Mouse (Mus musculus) bone marrow, adult 2 months (tissue): ENCODE results near the gene Map2k1.

ENCODE experiments used
- CTCF ChIP-seq: fragments of 200-500 bp; IDR thresholded peaks from 2 replicates; pipeline ENCODE4 v1.5.1; 2011; ENCODE audit warnings: low read length, control low read depth; ENCODE audit not compliant: control insufficient read depth, insufficient read depth
- POLR2A ChIP-seq: fragments of 200-500 bp; IDR thresholded peaks from 2 replicates; pipeline ENCODE4 v1.6.1; 2011; ENCODE audit warnings: low read depth, mild to moderate bottlenecking, control low read depth, low read length, borderline replicate concordance; ENCODE audit not compliant: control insufficient read depth

DNA sequence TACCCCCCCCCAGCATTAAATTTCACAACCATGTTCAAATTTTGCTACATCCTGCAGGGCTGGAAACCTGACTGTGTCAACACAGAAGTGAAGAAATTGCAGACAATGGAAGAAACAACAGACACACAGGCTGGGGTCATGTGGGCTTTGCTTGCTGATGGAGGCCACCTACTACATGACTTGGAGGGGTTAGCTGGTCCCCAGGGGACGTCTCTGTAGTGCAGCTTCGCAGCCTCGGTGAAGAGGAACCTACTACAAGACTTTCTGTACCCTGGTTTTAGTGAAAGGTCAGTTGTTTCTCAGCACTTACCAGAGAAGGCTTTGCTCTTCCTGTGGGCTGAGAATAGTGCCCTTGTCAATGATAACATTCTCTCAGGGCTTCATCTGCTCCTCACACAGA, 17.8 kb upstream of the Map2k1 start:
- TF ChIP-seq CTCF (no peak), POLR2A (no peak)
